Mouse (Mus musculus) testis, adult 2 months (tissue): ENCODE results near the gene Nck2. TPM values are rescaled to one million over a fixed set of nuclear protein-coding genes. Genes with fewer than 3 reads are reported as not detected.

Experiments used
- H3K27ac ChIP-seq: fragments of 200-500 bp; 2 replicates; pipeline ENCODE4 v1.5.1; 2012; ENCODE audit warnings: low read depth, low read length; ENCODE audit not compliant: control insufficient read depth, insufficient read depth
- H3K27me3 ChIP-seq: fragments of 200-500 bp; 2 replicates; pipeline ENCODE4 v1.6.1; 2012; ENCODE audit warnings: mild to moderate bottlenecking, low read length, moderate library complexity; ENCODE audit not compliant: control insufficient read depth, insufficient read depth
- H3K36me3 ChIP-seq: fragments of 200-500 bp; 2 replicates; pipeline ENCODE4 v1.6.1; 2012; ENCODE audit warnings: mild to moderate bottlenecking, low read length; ENCODE audit not compliant: control insufficient read depth, insufficient read depth
- H3K4me1 ChIP-seq: fragments of 200-500 bp; 2 replicates; pipeline ENCODE4 v1.6.1; 2012; ENCODE audit warnings: low read length; ENCODE audit not compliant: control insufficient read depth, insufficient read depth
- H3K4me3 ChIP-seq: fragments of 200-500 bp; 2 replicates; pipeline ENCODE4 v1.5.1; 2012; ENCODE audit warnings: low read depth, mild to moderate bottlenecking, low read length, moderate library complexity, mixed read lengths; ENCODE audit not compliant: control insufficient read depth
- CTCF ChIP-seq: fragments of 200-500 bp; IDR thresholded peaks from 2 replicates; pipeline ENCODE4 v1.5.1; 2012; ENCODE audit warnings: low read depth, mild to moderate bottlenecking, inconsistent platforms, low read length, moderate library complexity; ENCODE audit not compliant: control insufficient read depth, insufficient read depth, insufficient replicate concordance
- POLR2A ChIP-seq: fragments of 200-500 bp; IDR thresholded peaks from 2 replicates; pipeline ENCODE4 v1.6.1; 2012; ENCODE audit warnings: low read depth, mild to moderate bottlenecking, inconsistent platforms, low read length, moderate library complexity; ENCODE audit not compliant: control insufficient read depth
- polyA plus RNA-seq: library from polyadenylated mRNA; depleted of rRNA; stranded (reverse); fragments of >200 nt; gene quantifications from 2 replicates; pipeline ENCODE4 v1.2.3, GENCODE M21; 2012; rRNA removed

Nck2 gene
- polyA plus RNA-seq, 1 experiment = 30.7 TPM

- no peaks in the 10 kb centered on the region for H3K27me3 ChIP-seq
- H3K4me3 ChIP-seq = no peak overlapping the region
- TF ChIP-seq POLR2A (no peak), CTCF (no peak)
- H3K4me1 ChIP-seq = no peaks in the 10 kb centered on the region
- H3K36me3 ChIP-seq = no peaks in the 10 kb centered on the region
- no peak overlapping the region for H3K27ac ChIP-seq
Observed at GRCm38 (mm10) chr1:43594738-43595137, 150.4 kb downstream of the Nck2 start.

- TF ChIP-seq POLR2A (no peak), CTCF (no peak)
- Histone ChIP-seq H3K27me3 (no peaks in the 10 kb centered on the region), H3K36me3 (no peaks in the 10 kb centered on the region), H3K4me3 (no peak overlapping the region), H3K4me1 (no peaks in the 10 kb centered on the region), H3K27ac (no peak overlapping the region)
Observed at GRCm38 (mm10) chr1:43597731-43598130, 153.4 kb downstream of the Nck2 start.

GRCm38 (mm10) chr1:43599483-43599882 lies 155.1 kb downstream of the Nck2 start:
- Histone ChIP-seq H3K4me3 (no peak overlapping the region), H3K27ac (no peak overlapping the region), H3K4me1 (no peaks in the 10 kb centered on the region), H3K36me3 (no peaks in the 10 kb centered on the region), H3K27me3 (no peaks in the 10 kb centered on the region)
- TF ChIP-seq CTCF (no peak), POLR2A (no peak)

GRCm38 (mm10) chr1:43601054-43601453 lies 156.7 kb downstream of the Nck2 start:
- Histone ChIP-seq H3K27me3 (no peaks in the 10 kb centered on the region), H3K4me3 (no peak overlapping the region), H3K4me1 (no peaks in the 10 kb centered on the region), H3K36me3 (no peaks in the 10 kb centered on the region), H3K27ac (no peak overlapping the region)
- TF ChIP-seq CTCF (no peak), POLR2A (no peak)

- no peak for TF ChIP-seq POLR2A
- no peak for TF ChIP-seq CTCF
- Histone ChIP-seq H3K27ac (no peak overlapping the region), H3K27me3 (no peaks in the 10 kb centered on the region)
Observed at GRCm38 (mm10) chr1:43615948-43616347, 171.6 kb downstream of the Nck2 start.

More at GRCm38 (mm10) chr1:43615948-43616347, 171.6 kb downstream of the Nck2 start:
- H3K36me3 ChIP-seq = no peaks in the 10 kb centered on the region
- H3K4me3 ChIP-seq = no peak overlapping the region
- no peaks in the 10 kb centered on the region for H3K4me1 ChIP-seq

Other genes starting within 250 kb of the Nck2 start
- gene Fhl2, start 247.6 kb upstream of the Nck2 start, polyA plus RNA-seq = 12.1 and 13.7 TPM in 2 replicates